Mouse (Mus musculus) kidney, postnatal 4 days (tissue): ENCODE data around the gene Tbx4.
A peak's percentile ranks its signal among the peaks of the same experiment; 100 is the strongest.

Experiments
- DNase-seq, 2 experiments: peaks; one replicate each; pipeline ENCODE4 v3.0.0; 2021; ENCODE audit warnings: mixed read lengths in 2 of 2

Gene Tbx4

DNA sequence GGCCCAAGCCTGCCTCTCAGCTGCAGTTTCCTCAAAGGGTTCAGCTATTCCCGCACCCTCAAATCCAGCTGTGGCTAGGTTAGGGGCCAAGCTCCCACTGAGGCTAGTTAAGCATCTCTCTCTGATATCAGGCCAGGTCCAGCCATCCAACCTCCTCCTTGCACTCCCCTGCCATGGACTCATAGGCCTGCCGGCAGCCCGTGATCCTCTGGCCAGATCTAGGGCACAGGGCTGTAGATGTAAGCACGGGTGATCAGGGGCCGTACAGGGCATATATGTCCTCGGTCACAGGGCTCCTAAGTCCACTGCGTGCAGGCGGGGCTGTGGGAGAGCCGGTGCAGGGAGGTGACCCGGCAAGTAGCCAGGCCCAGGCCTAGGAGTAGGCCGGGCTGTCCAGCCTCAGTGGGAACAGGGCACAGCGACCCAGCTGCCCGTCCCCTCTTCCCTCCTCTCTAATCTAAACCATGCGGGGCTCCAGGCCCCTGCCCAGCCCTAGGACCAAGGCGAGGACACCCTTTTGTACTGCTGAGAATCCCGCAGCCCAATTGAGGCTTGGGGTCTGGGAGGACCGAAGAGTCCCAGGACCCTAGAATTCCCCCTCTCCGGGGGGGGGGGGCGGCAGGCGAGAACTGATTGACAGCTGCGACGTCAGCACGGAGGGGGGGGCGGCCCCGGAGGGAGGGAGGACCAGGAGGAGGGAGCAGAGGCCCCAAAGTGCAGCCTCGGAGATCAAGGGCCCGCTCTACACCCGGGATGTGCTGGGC lies at the start of gene Tbx4:
TSS of gene Tbx4 (plus strand) at position 758 of the 764 bp plus-strand sequence.
- DNase-seq: peak in 1 of 2 experiments; percentile 21

DNA sequence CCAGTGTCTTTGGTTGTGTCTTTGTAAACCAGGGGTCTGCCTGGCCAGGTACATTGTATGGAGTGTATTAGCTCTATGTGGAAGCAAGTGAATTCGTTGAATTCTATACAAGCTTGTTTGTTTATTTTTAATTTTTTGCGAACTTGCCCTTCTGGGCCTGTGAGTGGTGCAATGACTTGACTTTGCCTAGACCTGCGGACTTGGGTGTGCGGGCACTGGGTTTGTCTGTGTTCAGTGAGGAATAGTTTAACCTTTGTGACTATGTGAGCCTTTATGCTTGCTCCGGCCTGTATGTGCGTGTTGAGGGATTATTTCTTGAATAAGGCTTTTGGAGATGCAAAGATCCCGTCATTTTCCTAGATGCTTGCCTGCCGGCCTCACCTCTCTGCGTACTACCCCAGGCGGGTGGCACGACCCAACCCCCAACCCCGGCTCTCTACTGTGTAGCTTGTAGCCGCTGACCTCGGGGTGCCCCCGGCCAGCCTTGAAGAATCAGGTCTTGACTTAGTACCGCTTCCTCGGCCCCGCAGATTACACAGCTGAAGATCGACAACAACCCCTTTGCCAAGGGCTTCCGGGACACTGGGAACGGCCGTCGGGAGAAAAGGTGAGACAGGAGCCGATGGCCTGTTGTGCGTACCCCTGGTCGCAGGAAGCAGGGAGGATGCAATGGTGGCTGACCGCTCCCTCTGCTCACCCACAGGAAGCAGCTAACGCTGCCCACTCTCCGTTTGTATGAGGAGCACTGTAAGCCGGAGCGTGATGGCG lies 49.5 kb upstream of the Tbx4 start:
- DNase-seq: peak; percentile 49 to 63

- no peak for DNase-seq
Measured at GRCm38 (mm10) chr11:85837291-85837647, 49.0 kb upstream of the Tbx4 start.

- DNase-seq: peak; percentile 63 to 71
Measured at GRCm38 (mm10) chr11:85837648-85838423, 48.4 kb upstream of the Tbx4 start.

- DNase-seq: peak; percentile 14 to 61
Measured at GRCm38 (mm10) chr11:85838424-85839257, 47.6 kb upstream of the Tbx4 start.

DNA sequence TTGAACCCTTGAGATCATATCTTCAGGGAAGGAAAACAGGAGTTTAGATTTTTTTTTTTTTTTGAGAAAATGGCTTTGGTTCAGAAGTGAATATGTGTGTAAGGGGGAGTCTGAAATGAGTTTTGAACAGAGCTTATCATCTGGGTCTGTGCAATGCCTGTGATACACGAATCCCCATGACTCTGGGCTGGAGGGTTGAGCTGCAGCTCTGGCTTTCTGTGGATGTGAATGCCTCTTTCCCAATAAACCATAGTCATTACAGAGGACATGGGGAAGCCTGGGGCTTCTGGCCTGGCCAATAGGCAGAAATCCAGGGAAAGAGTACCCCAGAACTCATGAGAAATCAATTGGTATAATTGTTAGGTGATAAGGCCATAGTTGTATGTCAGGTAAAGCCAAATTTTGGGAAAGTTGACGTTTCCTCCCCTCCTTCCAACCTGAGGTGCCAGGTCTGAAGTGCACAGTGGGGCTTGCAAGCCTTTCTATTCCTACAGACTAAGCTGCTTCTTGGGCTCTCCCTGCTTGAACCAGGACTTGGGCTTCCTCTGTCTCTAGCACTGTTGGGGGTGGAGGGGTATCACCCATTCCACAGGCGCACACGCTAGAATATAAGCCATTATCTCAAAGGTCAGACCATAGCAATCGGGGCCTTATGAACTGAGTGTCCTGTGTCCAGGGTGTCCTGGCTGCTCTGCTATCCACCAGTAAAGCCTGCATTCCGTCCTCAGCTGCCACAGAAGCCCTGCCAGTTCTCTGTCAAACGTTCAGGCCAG lies 46.8 kb upstream of the Tbx4 start:
- peak; percentile 9 to 40 for DNase-seq

GRCm38 (mm10) chr11:85840031-85840802 lies 46.0 kb upstream of the Tbx4 start:
- peak in 1 of 2 experiments; percentile 35 for DNase-seq

- peak in 1 of 2 experiments; percentile 45 for DNase-seq
Measured at GRCm38 (mm10) chr11:85840803-85841145, 45.4 kb upstream of the Tbx4 start.

DNA sequence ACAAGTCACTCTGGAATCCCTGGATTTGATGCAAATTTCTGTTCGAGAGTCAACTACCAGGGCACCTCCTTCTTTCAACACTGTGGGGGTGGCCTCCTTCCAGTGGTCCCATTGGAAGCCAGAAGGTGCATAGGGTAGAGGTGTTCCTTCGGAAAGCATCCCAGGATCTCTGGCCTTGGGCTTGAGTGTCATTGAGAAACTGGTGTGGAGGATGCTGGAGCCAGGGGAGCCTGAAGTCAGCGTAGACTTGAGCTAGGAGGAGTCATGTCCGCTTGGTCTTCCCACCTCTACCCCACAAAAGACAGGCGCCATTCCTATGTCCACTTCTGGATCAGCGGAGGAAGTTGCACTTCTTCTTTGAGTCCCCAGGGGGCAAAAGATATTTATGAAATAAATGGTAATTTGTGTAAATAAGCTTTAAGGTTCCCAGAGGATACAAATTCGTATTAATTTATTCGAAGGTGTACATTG lies 45.0 kb upstream of the Tbx4 start:
- peak in 1 of 2 experiments; percentile 37 for DNase-seq

- peak; percentile 85 to 89 for DNase-seq
Measured at GRCm38 (mm10) chr11:85841980-85842379, 44.2 kb upstream of the Tbx4 start.

GRCm38 (mm10) chr11:85842596-85843346 lies 43.5 kb upstream of the Tbx4 start:
- DNase-seq: peak in 1 of 2 experiments; percentile 44

GRCm38 (mm10) chr11:85843347-85843692 lies 42.9 kb upstream of the Tbx4 start:
- peak; percentile 89 to 93 for DNase-seq

GRCm38 (mm10) chr11:85844144-85844965 lies 41.9 kb upstream of the Tbx4 start:
- DNase-seq: peak; percentile 96

GRCm38 (mm10) chr11:85844971-85845370 lies 41.3 kb upstream of the Tbx4 start:
- DNase-seq: peak in 1 of 2 experiments; percentile 67

DNA sequence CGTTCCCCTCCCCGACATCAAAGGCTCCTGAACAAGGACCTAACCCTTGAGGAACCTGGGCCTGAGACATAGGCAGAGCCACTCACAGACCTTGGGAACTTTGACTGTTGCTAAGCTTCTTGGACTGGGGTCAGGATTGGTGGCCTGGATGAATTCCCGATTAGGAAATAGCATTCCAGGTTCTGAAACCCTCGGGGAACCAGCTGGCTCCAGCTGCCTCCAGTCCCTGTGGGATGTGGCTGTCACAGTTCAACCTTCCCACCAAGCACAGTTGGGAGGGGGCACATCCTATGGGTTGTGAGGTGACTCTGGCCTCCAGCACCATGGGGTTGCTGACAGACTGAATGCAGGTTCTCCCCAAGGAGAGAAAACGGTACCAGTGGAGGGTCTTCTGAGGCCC lies 40.3 kb upstream of the Tbx4 start:
- DNase-seq: peak; percentile 74 to 83

DNA sequence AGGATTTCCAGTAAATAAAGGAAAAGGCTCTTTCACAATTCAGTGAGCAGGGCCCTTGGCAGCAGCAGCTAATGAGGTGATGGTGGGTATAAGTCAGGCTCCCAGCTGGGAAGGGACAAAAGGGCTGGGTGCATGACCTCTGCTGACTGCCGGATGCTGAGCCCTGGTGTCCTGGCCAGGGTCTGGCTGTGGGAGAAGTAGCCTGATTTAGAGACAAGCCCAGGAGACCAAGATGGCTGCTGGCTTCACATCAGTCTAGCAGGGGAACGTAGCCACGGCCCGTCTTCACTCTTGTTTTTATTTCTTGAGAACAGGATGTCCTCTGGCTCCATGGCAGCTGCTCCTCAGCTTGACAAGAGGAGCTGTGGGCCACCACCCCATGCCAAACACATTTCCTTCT lies 39.7 kb upstream of the Tbx4 start:
- peak in 1 of 2 experiments; percentile 46 for DNase-seq

GRCm38 (mm10) chr11:85849037-85849436 lies 37.2 kb upstream of the Tbx4 start:
- DNase-seq: peak; percentile 70 to 80

DNA sequence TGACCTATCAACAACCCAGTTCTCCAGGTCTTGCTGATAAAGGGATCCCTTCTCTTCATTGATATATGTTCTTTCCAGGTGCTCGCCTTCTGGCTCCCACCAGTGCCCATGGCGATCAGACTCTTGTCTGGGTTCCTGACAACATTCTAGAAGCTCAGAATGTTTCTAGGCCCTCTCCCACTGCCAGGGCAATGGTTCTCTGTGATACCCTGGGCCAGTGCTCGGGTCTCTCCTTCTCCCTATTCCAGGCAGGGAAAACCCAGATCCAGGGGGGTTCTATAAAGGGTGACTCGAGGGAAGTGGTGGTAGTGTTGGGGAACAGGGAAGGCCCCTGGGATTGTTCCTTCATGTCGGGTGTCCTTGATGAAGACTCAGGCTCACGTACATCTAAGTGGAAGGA lies 36.0 kb upstream of the Tbx4 start, which contains the start of gene Gm11444:
TSS of gene Gm11444 (minus strand) at position 101 of the 400 bp plus-strand sequence.
- DNase-seq: no peak

DNA sequence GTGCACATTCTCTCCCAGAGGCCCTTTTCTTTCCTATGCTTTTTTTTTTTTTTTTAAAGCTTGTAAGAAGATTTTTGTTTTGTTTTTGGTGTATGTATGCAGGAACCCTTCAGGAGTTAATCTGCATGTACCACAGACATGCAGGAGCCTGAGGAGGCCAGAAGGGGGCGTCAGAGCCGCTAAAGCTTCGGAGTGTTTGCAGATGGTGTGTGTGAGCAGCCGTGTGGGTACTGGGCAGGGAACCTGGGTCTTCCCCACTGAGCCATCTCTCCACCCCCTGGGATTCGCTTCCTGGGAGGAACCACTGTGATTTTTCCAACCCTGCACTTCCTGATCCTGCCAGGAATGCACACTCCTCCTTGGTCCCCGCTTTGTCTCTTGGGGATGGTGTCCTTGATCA lies 35.5 kb upstream of the Tbx4 start:
- peak; percentile 47 to 61 for DNase-seq
